Mouse (Mus musculus) intestine, postnatal 0 days (tissue): ENCODE measurements around the gene Rplp1. TPM values are rescaled to one million over a fixed set of nuclear protein-coding genes. Genes with fewer than 3 reads are reported as not detected.

Experiments used
- ATAC-seq: fragments of 200-750 bp; cut with Nextera tagmentation; 2 replicates; pipeline ENCODE4 v1.8.0; 2017; ENCODE audit warnings: mild to moderate bottlenecking, moderate TSS enrichment, moderate library complexity
- H3K27ac ChIP-seq: fragments of 300-500 bp; sonication (generic); 2 replicates; pipeline ENCODE4 v1.5.1; 2014; ENCODE audit warnings: mild to moderate bottlenecking, low read depth, low read length, moderate library complexity
- H3K27me3 ChIP-seq: fragments of 300-500 bp; sonication (generic); replicated peaks from 2 replicates; pipeline ENCODE4 v1.6.1; 2014; ENCODE audit warnings: low read length, mixed read lengths; ENCODE audit not compliant: control insufficient read depth, insufficient read depth
- H3K36me3 ChIP-seq: fragments of 300-500 bp; sonication (generic); 2 replicates; pipeline ENCODE4 v1.6.1; 2014; ENCODE audit warnings: mild to moderate bottlenecking, moderate library complexity; ENCODE audit not compliant: control insufficient read depth, insufficient read depth
- H3K4me1 ChIP-seq: fragments of 300-500 bp; sonication (generic); replicated peaks from 2 replicates; pipeline ENCODE4 v1.6.1; 2014; ENCODE audit warnings: antibody characterized with exemption, low read length, mixed read lengths; ENCODE audit not compliant: control insufficient read depth, insufficient read depth
- H3K4me2 ChIP-seq: fragments of 300-500 bp; sonication (generic); replicated peaks from 2 replicates; pipeline ENCODE4 v1.6.1; 2014; ENCODE audit warnings: low read depth, mild to moderate bottlenecking, moderate library complexity
- H3K4me3 ChIP-seq: fragments of 300-500 bp; sonication (generic); 2 replicates; pipeline ENCODE4 v1.5.1; 2014; ENCODE audit warnings: low read depth, low read length
- H3K9ac ChIP-seq: fragments of 300-500 bp; sonication (generic); 2 replicates; pipeline ENCODE4 v1.6.1; 2014; ENCODE audit warnings: mild to moderate bottlenecking, low read depth, low read length
- H3K9me3 ChIP-seq: fragments of 300-500 bp; sonication (generic); 2 replicates; pipeline ENCODE4 v1.6.1; 2016; ENCODE audit warnings: mixed run types; ENCODE audit not compliant: control insufficient read depth
- CTCF ChIP-seq: sonication (generic); IDR thresholded peaks from 2 replicates; pipeline ENCODE4 v1.5.1; 2016; ENCODE audit warnings: low read depth, mild to moderate bottlenecking, control low read depth, antibody characterized with exemption, moderate library complexity
- WGBS: fragments of 180-500 bp; shearing (Covaris S2); extraction: QIAGEN DNeasy Blood & Tissue Kit; methylation state at CpG from one replicate; pipeline ENCODE4 v1.1.7; 2014; 5-methylcytosine and 5-hydroxymethylcytosine counted together
- polyA plus RNA-seq: library from polyadenylated mRNA; unstranded; fragments of >200 nt; fragmentation: Nextera tagmentation; extraction: Ambion mirVana; gene quantifications from 2 replicates; pipeline ENCODE4 v1.2.1, GENCODE M21; 2015

Gene Rplp1
- polyA plus RNA-seq, 1 experiment from 2014 or later, result 1,118 TPM

DNA sequence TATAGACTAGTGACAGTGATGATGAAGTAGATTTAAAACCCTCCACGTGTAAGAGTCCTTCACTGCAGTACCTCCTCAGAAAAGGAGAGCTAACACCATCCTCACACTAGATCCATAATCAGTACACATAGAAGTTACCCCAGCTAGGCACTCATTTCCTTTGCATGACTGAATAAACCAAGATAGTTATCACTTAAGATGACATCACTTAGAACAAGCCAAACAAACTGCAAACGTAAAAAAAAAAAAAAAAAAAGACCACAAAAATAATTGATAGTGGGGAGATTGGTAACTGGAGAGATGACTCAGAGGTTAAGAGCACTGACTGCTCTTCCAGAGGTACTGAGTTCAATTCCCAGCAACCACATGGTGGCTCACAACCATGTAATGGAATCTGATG lies 19.0 kb upstream of the Rplp1 start:
- Histone ChIP-seq H3K27me3 (no peaks in the 10 kb centered on the region), H3K9ac (no peak overlapping the region), H3K9me3 (no peaks in the 10 kb centered on the region), H3K36me3 (peaks cover 67% of the 10 kb centered on the region), H3K4me2 (no peak overlapping the region), H3K27ac (no peak overlapping the region), H3K4me1 (no peaks in the 10 kb centered on the region), H3K4me3 (no peak overlapping the region)
- no peak for TF ChIP-seq CTCF
- WGBS, result 62% methylated on average over 2 of the region's 2 CpGs
- no peak for ATAC-seq

- H3K27ac ChIP-seq, result no peak overlapping the region
- no peaks in the 10 kb centered on the region for H3K4me1 ChIP-seq
- H3K4me2 ChIP-seq, result no peak overlapping the region
- no peak for ATAC-seq
- no peaks in the 10 kb centered on the region for H3K9me3 ChIP-seq
- TF ChIP-seq CTCF, result no peak
- no peaks in the 10 kb centered on the region for H3K27me3 ChIP-seq
- H3K4me3 ChIP-seq, result no peak overlapping the region
- H3K36me3 ChIP-seq, result peaks cover 65% of the 10 kb centered on the region
- 88% methylated on average over 3 of the region's 3 CpGs for WGBS
- no peak overlapping the region for H3K9ac ChIP-seq
These were observed 17.7 kb upstream of the Rplp1 start for GRCm38 (mm10) chr9:61932009-61932408.

GRCm38 (mm10) chr9:61925086-61925660 lies 10.8 kb upstream of the Rplp1 start:
- 86% methylated on average over 10 of the region's 10 CpGs for WGBS
- TF ChIP-seq CTCF, result no peak
- peaks cover 59% of the 10 kb centered on the region for H3K36me3 ChIP-seq

DNA sequence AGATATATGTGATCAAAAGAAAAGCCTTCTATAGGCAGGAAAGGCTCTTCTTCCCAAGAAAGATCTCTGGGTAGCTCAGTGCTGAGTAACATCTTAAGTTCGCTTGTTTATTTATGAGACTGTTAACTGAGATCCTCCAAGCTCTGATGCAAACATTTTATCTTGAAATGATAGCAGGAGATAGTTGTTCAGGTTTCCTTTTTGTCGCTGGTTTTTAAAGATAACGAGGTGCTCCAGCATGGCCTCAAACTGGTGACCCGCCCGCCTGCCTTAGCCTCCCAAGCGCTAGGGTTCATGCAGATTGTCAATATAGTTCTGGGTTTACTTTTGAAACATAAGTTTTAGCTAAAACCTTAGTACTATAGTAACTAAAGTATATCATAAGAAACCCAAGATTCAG lies 6.0 kb upstream of the Rplp1 start:
- Histone ChIP-seq H3K4me1 (no peaks in the 10 kb centered on the region), H3K27ac (no peak overlapping the region), H3K4me2 (no peak overlapping the region), H3K9ac (no peak overlapping the region), H3K36me3 (peaks cover 47% of the 10 kb centered on the region), H3K27me3 (no peaks in the 10 kb centered on the region), H3K9me3 (no peaks in the 10 kb centered on the region), H3K4me3 (no peak overlapping the region)
- 86% methylated on average over 6 of the region's 6 CpGs for WGBS
- no peak for TF ChIP-seq CTCF
- ATAC-seq, result no peak

More at GRCm38 (mm10) chr9:61925086-61925660, 10.8 kb upstream of the Rplp1 start:
- no peak overlapping the region for H3K9ac ChIP-seq
- no peaks in the 10 kb centered on the region for H3K9me3 ChIP-seq
- no peaks in the 10 kb centered on the region for H3K4me1 ChIP-seq
- no peak overlapping the region for H3K27ac ChIP-seq
- no peak overlapping the region for H3K4me3 ChIP-seq
- H3K4me2 ChIP-seq, result no peak overlapping the region
- no peak for ATAC-seq
- no peaks in the 10 kb centered on the region for H3K27me3 ChIP-seq

GRCm38 (mm10) chr9:61919464-61919863 lies 5.1 kb upstream of the Rplp1 start:
- TF ChIP-seq CTCF, result no peak
- no peaks in the 10 kb centered on the region for H3K4me1 ChIP-seq
- no peaks in the 10 kb centered on the region for H3K27me3 ChIP-seq
- H3K4me2 ChIP-seq, result no peak overlapping the region
- H3K27ac ChIP-seq, result no peak overlapping the region
- H3K9ac ChIP-seq, result no peak overlapping the region
- no peak for ATAC-seq
- no peaks in the 10 kb centered on the region for H3K9me3 ChIP-seq
- H3K36me3 ChIP-seq, result peaks cover 42% of the 10 kb centered on the region
- WGBS, result 93% methylated on average over 5 of the region's 5 CpGs
- H3K4me3 ChIP-seq, result no peak overlapping the region

GRCm38 (mm10) chr9:61917436-61917835 lies 3.1 kb upstream of the Rplp1 start:
- Histone ChIP-seq H3K27me3 (no peaks in the 10 kb centered on the region), H3K4me2 (no peak overlapping the region), H3K4me1 (0 out of 2 replicates have a peak, but pooled peaks cover 3% of the 10 kb centered on the region), H3K9ac (no peak overlapping the region), H3K27ac (no peak overlapping the region), H3K36me3 (peaks cover 37% of the 10 kb centered on the region), H3K9me3 (no peaks in the 10 kb centered on the region), H3K4me3 (no peak overlapping the region)
- WGBS, result 85% methylated on average over 6 of the region's 6 CpGs
- ATAC-seq, result no peak
- TF ChIP-seq CTCF, result no peak

DNA sequence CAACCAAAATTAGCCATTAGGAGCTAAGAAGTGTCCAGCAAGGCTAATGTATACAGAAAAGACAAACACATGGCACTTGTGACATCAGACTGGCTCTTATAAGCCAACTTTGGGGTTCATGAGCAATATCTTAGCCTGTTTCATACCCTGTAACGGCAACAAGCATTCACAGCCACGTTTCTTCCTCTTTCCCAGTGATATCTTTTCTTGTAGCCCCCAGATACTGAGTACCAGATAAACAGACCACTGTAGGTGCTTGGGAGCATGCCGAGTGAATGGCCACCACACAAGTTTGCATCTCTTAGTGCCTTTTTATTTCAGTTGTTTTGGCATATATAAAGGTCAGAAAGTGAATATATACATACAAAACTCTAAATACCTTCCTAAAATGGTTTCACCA lies 2.6 kb upstream of the Rplp1 start:
- 93% methylated on average over 3 of the region's 3 CpGs for WGBS
- Histone ChIP-seq H3K27ac (no peak overlapping the region), H3K9ac (no peak overlapping the region), H3K4me3 (no peak overlapping the region), H3K4me2 (no peak overlapping the region), H3K4me1 (0 out of 2 replicates have a peak, but pooled peaks cover 3% of the 10 kb centered on the region), H3K27me3 (no peaks in the 10 kb centered on the region), H3K36me3 (peaks cover 41% of the 10 kb centered on the region), H3K9me3 (no peaks in the 10 kb centered on the region)
- no peak for ATAC-seq
- TF ChIP-seq CTCF, result no peak
